Mouse (Mus musculus) MEL (cell line): ENCODE measurements around the gene Cacng2. TPM values are rescaled to one million over a fixed set of nuclear protein-coding genes. Genes with fewer than 3 reads are reported as not detected.
A peak's percentile ranks its signal among the peaks of the same experiment; 100 is the strongest.

Experiments used
- DNase-seq: peaks from one replicate; pipeline ENCODE4 v3.0.0; 2011; ENCODE audit warnings: low read depth, low spot score
- H3K27ac ChIP-seq: 2 replicates; pipeline ENCODE4 v1.5.1; 2012; ENCODE audit warnings: low read depth, mild to moderate bottlenecking, control low read depth, low read length, moderate library complexity; ENCODE audit not compliant: control insufficient read depth
- H3K27me3 ChIP-seq, 2 experiments: fragments of 150-350 bp in 1 of 2; sonication (generic) in 1 of 2; 2 replicates each; pipeline ENCODE4 v1.6.1; 2012; ENCODE audit warnings: low read length in 2 of 2, mild to moderate bottlenecking in 2 of 2, improper control_type of control experiment in 1 of 2, moderate library complexity in 1 of 2; ENCODE audit not compliant: insufficient read depth in 2 of 2, control insufficient read depth in 1 of 2
- H3K36me3 ChIP-seq, 2 experiments: 2 replicates each; pipeline ENCODE4 v1.6.1; 2012 to 2014; ENCODE audit warnings: low read length in 2 of 2, improper control_type of control experiment in 1 of 2, inconsistent platforms in 1 of 2, mild to moderate bottlenecking in 1 of 2; ENCODE audit not compliant: insufficient read depth in 2 of 2, control insufficient read depth in 1 of 2
- H3K4me1 ChIP-seq, 2 experiments: fragments of 150-350 bp in 1 of 2; sonication (generic) in 1 of 2; 2 replicates each; pipeline ENCODE4 v1.6.1; 2012; ENCODE audit warnings: low read length in 2 of 2, improper control_type of control experiment in 1 of 2, mild to moderate bottlenecking in 1 of 2; ENCODE audit not compliant: insufficient read depth in 2 of 2, control insufficient read depth in 1 of 2
- H3K4me3 ChIP-seq, 2 experiments: fragments of 150-350 bp in 1 of 2; sonication (generic) in 1 of 2; 2 replicates each; pipeline ENCODE4 v1.5.1; 2012; ENCODE audit warnings: low read depth in 2 of 2, low read length in 2 of 2, mild to moderate bottlenecking in 2 of 2, moderate library complexity in 2 of 2, control low read depth in 1 of 2, improper control_type of control experiment in 1 of 2; ENCODE audit not compliant: control insufficient read depth in 1 of 2, insufficient read depth in 1 of 2
- H3K79me2 ChIP-seq: 2 replicates; pipeline ENCODE4 v1.6.1; 2012; ENCODE audit warnings: mild to moderate bottlenecking, low read length, moderate library complexity; ENCODE audit not compliant: control insufficient read depth, poor library complexity, insufficient read depth
- H3K9ac ChIP-seq: 2 replicates; pipeline ENCODE4 v1.6.1; 2012; ENCODE audit warnings: low read depth, mild to moderate bottlenecking, control low read depth, low read length, moderate library complexity; ENCODE audit not compliant: control insufficient read depth, poor library complexity, severe bottlenecking
- H3K9me3 ChIP-seq: fragments of 150-350 bp; sonication (generic); replicated peaks from 2 replicates; pipeline ENCODE4 v1.6.1; 2012; ENCODE audit warnings: mild to moderate bottlenecking, low read length, improper control_type of control experiment, moderate library complexity; ENCODE audit not compliant: insufficient read depth
- BHLHE40 ChIP-seq: IDR thresholded peaks from 2 replicates; pipeline ENCODE4 v1.6.1; 2012; ENCODE audit warnings: low read depth, mild to moderate bottlenecking, inconsistent platforms, low read length, improper control_type of control experiment, borderline replicate concordance
- GATA1 ChIP-seq: IDR thresholded peaks from 2 replicates; pipeline ENCODE4 v1.6.1; 2011; ENCODE audit warnings: low read depth, low read length, improper control_type of control experiment
- HCFC1 ChIP-seq: IDR thresholded peaks from 2 replicates; pipeline ENCODE4 v1.6.1; 2012; ENCODE audit warnings: low read depth, mild to moderate bottlenecking, inconsistent platforms, low read length, improper control_type of control experiment, moderate library complexity
- JUND ChIP-seq: IDR thresholded peaks from 2 replicates; pipeline ENCODE4 v1.6.1; 2011; ENCODE audit warnings: low read depth, mild to moderate bottlenecking, improper control_type of control experiment, low read length
- KAT2A ChIP-seq: conservative IDR thresholded peaks from 2 replicates; pipeline ENCODE4 v1.6.1; 2012; ENCODE audit warnings: low read depth, low read length, improper control_type of control experiment, inconsistent platforms
- MAFK ChIP-seq: IDR thresholded peaks from 2 replicates; pipeline ENCODE4 v1.6.1; 2011; ENCODE audit warnings: low read depth, mild to moderate bottlenecking, low read length, improper control_type of control experiment, borderline replicate concordance
- MAX ChIP-seq: IDR thresholded peaks from 2 replicates; pipeline ENCODE4 v1.6.1; 2011; ENCODE audit warnings: low read length, improper control_type of control experiment
- MAZ ChIP-seq: IDR thresholded peaks from 2 replicates; pipeline ENCODE4 v1.6.1; 2012; ENCODE audit warnings: low read depth, mild to moderate bottlenecking, inconsistent platforms, low read length, improper control_type of control experiment
- NRF1 ChIP-seq: IDR thresholded peaks from 2 replicates; pipeline ENCODE4 v1.6.1; 2014; ENCODE audit warnings: low read depth, mild to moderate bottlenecking, inconsistent platforms, low read length, improper control_type of control experiment, moderate library complexity; ENCODE audit not compliant: poor library complexity, insufficient read depth, severe bottlenecking
- POLR2A ChIP-seq, 2 experiments: IDR thresholded peaks; 2 replicates each; pipeline ENCODE4 v1.6.1; 2011 to 2012; ENCODE audit warnings: low read length in 2 of 2, mild to moderate bottlenecking in 2 of 2, control low read depth in 1 of 2, improper control_type of control experiment in 1 of 2, low read depth in 1 of 2, moderate library complexity in 1 of 2; ENCODE audit not compliant: control insufficient read depth in 1 of 2, insufficient read depth in 1 of 2, poor library complexity in 1 of 2
- RCOR1 ChIP-seq: IDR thresholded peaks from 2 replicates; pipeline ENCODE4 v1.6.1; 2012; ENCODE audit warnings: low read depth, mild to moderate bottlenecking, inconsistent platforms, low read length, improper control_type of control experiment
- SIN3A ChIP-seq: IDR thresholded peaks from 2 replicates; pipeline ENCODE4 v1.6.1; 2012; ENCODE audit warnings: low read length, improper control_type of control experiment, inconsistent platforms
- SMC3 ChIP-seq: IDR thresholded peaks from 2 replicates; pipeline ENCODE4 v1.6.1; 2011; ENCODE audit warnings: low read depth, low read length, improper control_type of control experiment
- TCF12 ChIP-seq: IDR thresholded peaks from 2 replicates; pipeline ENCODE4 v1.6.1; 2014; ENCODE audit warnings: low read depth, mild to moderate bottlenecking, inconsistent platforms, low read length, improper control_type of control experiment, moderate library complexity
- UBTF ChIP-seq: IDR thresholded peaks from 2 replicates; pipeline ENCODE4 v1.6.1; 2012; ENCODE audit warnings: low read depth, mild to moderate bottlenecking, inconsistent platforms, low read length, improper control_type of control experiment, moderate library complexity, borderline replicate concordance; ENCODE audit not compliant: insufficient read depth
- USF2 ChIP-seq, 2 experiments: IDR thresholded peaks; 2 replicates each; pipeline ENCODE4 v1.6.1; 2011 to 2012; ENCODE audit warnings: improper control_type of control experiment in 2 of 2, low read length in 2 of 2, borderline replicate concordance in 1 of 2, inconsistent platforms in 1 of 2, low read depth in 1 of 2, mild to moderate bottlenecking in 1 of 2; ENCODE audit not compliant: insufficient read depth in 1 of 2
- ZC3H11A ChIP-seq: IDR thresholded peaks from 2 replicates; pipeline ENCODE4 v1.6.1; 2012; ENCODE audit warnings: low read depth, mild to moderate bottlenecking, inconsistent platforms, low read length, improper control_type of control experiment
- polyA plus RNA-seq, 2 experiments: library from polyadenylated mRNA; stranded (reverse) in 1 of 2; unstranded in 1 of 2; fragments of >175 nt in 1 of 2; fragments of >200 nt in 1 of 2; gene quantifications; 2 replicates each; pipeline versions ENCODE4 v1.2.1 to v1.2.4; 2012; ENCODE audit warnings: low replicate concordance in 2 of 2, low read depth in 1 of 2; ENCODE audit not compliant: insufficient read length in 2 of 2, insufficient read depth in 1 of 2, missing spikeins in 1 of 2
- total RNA-seq: library from RNA; depleted of rRNA; stranded (reverse); fragments of 300-350 nt; gene quantifications from 2 replicates; pipeline ENCODE4 v1.2.3, GENCODE M21; 2012

Gene Cacng2
- total and polyA plus RNA-seq, 3 experiments: not detected

DNA sequence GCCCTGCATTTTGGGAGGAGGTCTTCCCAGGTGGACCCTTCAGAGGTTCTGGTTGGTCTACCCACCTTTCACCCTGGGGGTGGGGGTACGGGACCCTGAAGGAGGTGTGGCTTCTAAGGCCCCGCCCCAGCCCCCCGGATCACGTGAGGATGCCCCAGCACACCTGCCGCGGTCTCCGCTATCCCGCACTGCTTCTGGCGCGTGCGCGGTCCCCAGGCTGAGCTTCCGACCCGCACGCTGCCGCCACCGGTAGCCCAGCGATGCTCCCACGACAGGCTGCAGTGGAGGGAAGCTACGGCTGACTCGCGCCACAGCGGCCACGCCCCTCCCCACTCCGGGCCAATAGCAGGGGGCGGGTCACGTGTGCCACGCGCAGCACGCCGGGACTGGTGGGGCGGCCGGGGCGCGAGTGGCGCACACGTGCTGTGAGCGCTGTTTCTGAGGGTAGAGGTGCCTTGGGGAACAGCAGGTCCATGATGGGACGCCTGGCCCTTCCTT lies 163.4 kb downstream of the Cacng2 start, which contains the start of gene Foxred2 (continued):
- TF ChIP-seq MAX (peak; percentile 99), UBTF (no peak), MAFK (no peak), GATA1 (no peak), HCFC1 (peak; percentile 71), TCF12 (peak; percentile 55; the same call in 1 of the 2 replicates), USF2 (IDR thresholded peaks at IDR 0.05; ENCODE audit: borderline replicate concordance in 1 of 2, insufficient read depth in 1 of 2, low read depth in 1 of 2, low read length in 2 of 2) (peak; percentile 51 to 85; a peak in 3 of 4 replicates), SMC3 (no peak), BHLHE40 (peak; percentile 89), POLR2A (IDR thresholded peaks at IDR 0.05; ENCODE audit: control insufficient read depth in 1 of 2, insufficient read depth in 1 of 2, low read depth in 1 of 2, low read length in 2 of 2, poor library complexity in 1 of 2) (peak; percentile 69 to 87)

DNA sequence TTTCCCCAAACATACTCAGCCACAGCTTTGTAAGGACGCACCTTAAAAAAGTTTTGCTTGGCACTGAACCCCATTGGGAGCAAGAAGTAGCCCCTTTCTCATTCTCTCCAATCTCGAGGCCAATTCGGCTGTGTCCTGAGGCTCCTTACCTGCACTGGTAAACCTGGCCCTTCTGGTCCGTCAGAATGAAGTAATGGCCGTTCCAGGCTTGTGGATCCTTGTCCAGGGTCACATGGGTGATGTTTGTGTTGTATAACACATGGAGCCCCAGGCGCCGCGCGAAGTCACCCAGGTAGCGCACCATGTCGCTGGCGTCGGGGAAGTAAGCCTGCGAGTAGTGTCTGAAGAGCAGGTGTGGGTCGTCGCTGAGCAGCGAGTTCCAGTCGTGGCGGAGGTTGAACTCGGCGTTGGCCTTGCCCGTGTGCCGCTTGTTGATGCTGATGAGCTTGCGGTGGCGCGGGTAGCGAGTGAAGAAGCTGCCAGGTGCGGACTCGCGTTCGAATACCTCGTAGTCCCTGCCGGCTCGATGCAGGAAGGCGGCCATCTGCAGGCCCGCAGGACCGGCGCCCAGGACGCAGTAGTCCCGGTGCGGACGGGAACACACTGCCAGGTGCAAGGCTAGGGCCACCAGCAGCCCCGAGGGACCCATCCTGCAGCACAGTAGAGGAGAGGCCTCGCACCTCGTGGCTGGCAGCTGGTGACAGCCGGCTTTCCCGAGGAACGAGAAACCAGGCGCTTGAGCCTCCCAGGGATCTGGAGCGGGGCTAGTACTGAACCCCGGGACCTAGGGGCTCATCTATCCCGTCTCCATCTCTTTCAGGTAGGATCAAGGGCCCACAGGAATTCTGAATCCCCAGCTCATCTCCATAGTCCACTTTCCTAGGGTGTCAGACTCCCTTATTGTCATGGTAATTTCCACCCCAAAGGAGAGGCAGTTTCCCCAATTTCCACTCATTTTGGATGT lies 164.1 kb downstream of the Cacng2 start:
- H3K9me3 ChIP-seq: no peaks in the 10 kb centered on the region
- H3K36me3 ChIP-seq: peaks cover 0 to 8% of the 10 kb centered on the region in 2 experiments; a peak in 2 of 4 replicates
- H3K27ac ChIP-seq: no peak overlapping the region
- H3K27me3 ChIP-seq: no peaks in the 10 kb centered on the region
- H3K79me2 ChIP-seq: no peaks in the 10 kb centered on the region; the same call in none of the 2 replicates
- no peak for TF ChIP-seq GATA1
- no peak for TF ChIP-seq MAZ
- no peak for TF ChIP-seq ZC3H11A
- TF ChIP-seq SIN3A: no peak
- no peak for TF ChIP-seq RCOR1
- no peak for TF ChIP-seq UBTF
- no peak for TF ChIP-seq NRF1
- no peak for TF ChIP-seq JUND
- TF ChIP-seq KAT2A: no peak
- TF ChIP-seq BHLHE40: no peak
- peak overlapping the region; percentile 66 for H3K9ac ChIP-seq
- no peak for DNase-seq
- peak overlapping the region; percentile 46 to 55 for H3K4me3 ChIP-seq
- peaks cover 4 to 16% of the 10 kb centered on the region in 2 experiments; a peak in 3 of 4 replicates for H3K4me1 ChIP-seq
